Mouse (Mus musculus): ENCODE measurements around the gene Wwtr1.

DNA sequence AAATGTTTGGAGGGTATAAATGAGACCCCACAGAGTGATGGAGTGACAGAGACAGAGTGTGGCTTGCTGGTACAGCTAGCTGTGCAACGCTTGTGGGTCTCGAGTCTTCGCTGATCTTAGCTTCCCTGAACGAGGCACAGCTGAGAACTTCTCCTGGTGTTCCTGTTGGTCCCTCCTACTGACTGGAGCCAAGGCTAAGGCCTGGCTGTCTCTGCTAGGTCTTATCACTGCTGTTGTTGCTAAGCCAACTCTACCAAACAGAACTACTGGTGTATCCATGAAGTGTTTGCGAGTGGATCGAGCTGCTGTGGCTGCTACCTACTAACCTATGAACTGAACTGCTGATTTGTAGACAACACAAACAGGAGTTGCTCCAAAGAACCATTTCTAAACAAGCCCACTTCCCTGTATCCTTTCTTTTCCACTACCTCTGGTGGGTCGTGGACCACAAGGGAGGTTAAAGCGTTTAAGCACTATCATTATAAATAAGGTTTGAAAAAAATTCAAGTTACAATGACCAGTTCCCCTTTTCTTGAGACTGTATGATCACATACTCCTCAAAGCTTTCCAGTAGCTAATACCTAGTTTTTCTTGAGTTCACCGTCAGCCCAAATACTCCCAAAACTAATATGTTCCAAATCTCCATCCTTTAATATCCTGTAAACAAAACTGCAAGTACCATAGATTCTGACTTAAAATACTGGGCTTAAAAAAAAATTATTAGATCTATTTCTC lies 42.6 kb downstream of the Wwtr1 start:
- no peak for TF ChIP-seq EP300 (IDR thresholded peaks at IDR 0.05; ENCODE audit: low read depth)
- TF ChIP-seq CTCF (IDR thresholded peaks at IDR 0.05; ENCODE audit: low read depth) = no peak

All from heart, postnatal 0 days (tissue).